Mouse (Mus musculus) heart, adult 2 months (tissue): ENCODE measurements around the gene Cfap57.

Source experiments
- CTCF ChIP-seq: fragments of 200-600 bp; IDR thresholded peaks from 2 replicates; pipeline ENCODE4 v1.8.1; 2022; ENCODE audit warnings: antibody characterized with exemption, mild to moderate bottlenecking, moderate library complexity
- EP300 ChIP-seq: fragments of 200-500 bp; IDR thresholded peaks from 2 replicates; pipeline ENCODE4 v1.6.1; 2011; ENCODE audit warnings: low read depth, low read length, control low read depth; ENCODE audit not compliant: insufficient read depth
- POLR2A ChIP-seq: fragments of 200-500 bp; IDR thresholded peaks from 2 replicates; pipeline ENCODE4 v1.6.1; 2011; ENCODE audit warnings: mild to moderate bottlenecking, low read depth, low read length, control low read depth; ENCODE audit not compliant: insufficient read depth

DNA sequence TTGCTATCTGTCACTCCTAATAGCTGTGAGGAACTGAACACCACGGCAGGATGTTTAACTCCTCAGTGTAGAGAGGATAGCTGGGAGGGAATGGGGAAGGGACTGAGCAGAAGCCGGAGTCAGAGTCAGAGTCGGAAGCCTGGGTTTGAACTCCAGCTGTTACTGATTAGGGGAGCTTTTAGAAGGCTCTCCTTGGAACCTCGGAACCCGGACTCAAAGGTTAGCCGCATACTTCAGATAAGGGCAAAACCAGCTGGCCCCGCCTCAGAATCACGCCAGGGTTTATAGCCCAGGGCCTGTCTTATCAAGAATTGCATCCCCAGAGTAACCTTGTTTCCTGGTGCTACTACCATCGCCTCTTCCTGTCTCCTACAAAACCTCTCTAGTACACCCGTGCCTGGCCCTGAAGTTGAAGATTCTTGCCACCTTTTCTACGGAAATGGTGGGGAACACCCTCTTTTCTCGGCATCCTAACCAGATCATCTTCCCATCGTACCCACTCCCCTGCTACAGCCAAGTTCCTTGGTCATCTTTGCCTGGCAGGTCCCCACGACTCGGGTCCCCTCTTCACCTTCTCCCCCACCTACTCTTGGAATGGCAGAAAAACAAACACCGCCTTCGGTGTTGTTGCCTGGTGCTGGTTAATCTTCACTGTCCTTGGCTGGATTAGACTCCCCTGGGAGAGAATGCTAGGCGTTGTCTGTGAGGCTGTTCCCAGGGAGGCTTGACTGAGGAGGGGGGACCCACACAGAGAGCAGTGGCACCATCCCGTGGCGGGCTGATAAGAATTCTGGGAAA is 103.7 kb downstream of the Cfap57 start:
- peak; percentile 69 for TF ChIP-seq CTCF
- TF ChIP-seq EP300 = no peak
- no peak for TF ChIP-seq POLR2A
